Mouse (Mus musculus) cortical plate, adult 2 months (tissue): Measurements from ENCODE around the gene Rreb1. TPM values are rescaled to one million over a fixed set of nuclear protein-coding genes. Genes with fewer than 3 reads are reported as not detected.

Experiments
- H3K27ac ChIP-seq: fragments of 200-500 bp; 2 replicates; pipeline ENCODE4 v1.5.1; 2012; ENCODE audit warnings: low read length, control low read depth, inconsistent platforms; ENCODE audit not compliant: insufficient read depth
- H3K4me1 ChIP-seq: fragments of 200-500 bp; 2 replicates; pipeline ENCODE4 v1.6.1; 2011; ENCODE audit warnings: low read length; ENCODE audit not compliant: control insufficient read depth, insufficient read depth
- H3K4me3 ChIP-seq: fragments of 200-500 bp; 2 replicates; pipeline ENCODE4 v1.5.1; 2011; ENCODE audit warnings: mild to moderate bottlenecking, low read length, control low read depth; ENCODE audit not compliant: insufficient read depth
- CTCF ChIP-seq: fragments of 200-500 bp; IDR thresholded peaks from 2 replicates; pipeline ENCODE4 v1.5.1; 2011; ENCODE audit warnings: mild to moderate bottlenecking, control low read depth, low read length; ENCODE audit not compliant: insufficient read depth; ENCODE audit errors: extremely low read depth
- POLR2A ChIP-seq: fragments of 200-500 bp; IDR thresholded peaks from 2 replicates; pipeline ENCODE4 v1.6.1; 2011; ENCODE audit warnings: mild to moderate bottlenecking, low read length, control low read depth; ENCODE audit not compliant: insufficient read depth; ENCODE audit errors: extremely low read depth
- polyA plus RNA-seq: library from polyadenylated mRNA; depleted of rRNA; stranded (reverse); fragments of >200 nt; gene quantifications from 2 replicates; pipeline ENCODE4 v1.2.3, GENCODE M21; 2012

The Rreb1 gene
- polyA plus RNA-seq, 1 experiment: 32.0 TPM

- no peak overlapping the region for H3K4me3 ChIP-seq
- H3K27ac ChIP-seq: no peak overlapping the region
- TF ChIP-seq POLR2A (no peak), CTCF (no peak)
- H3K4me1 ChIP-seq: no peaks in the 10 kb centered on the region
Observed at GRCm38 (mm10) chr13:37759341-37760012, 18.7 kb upstream of the Rreb1 start.

DNA sequence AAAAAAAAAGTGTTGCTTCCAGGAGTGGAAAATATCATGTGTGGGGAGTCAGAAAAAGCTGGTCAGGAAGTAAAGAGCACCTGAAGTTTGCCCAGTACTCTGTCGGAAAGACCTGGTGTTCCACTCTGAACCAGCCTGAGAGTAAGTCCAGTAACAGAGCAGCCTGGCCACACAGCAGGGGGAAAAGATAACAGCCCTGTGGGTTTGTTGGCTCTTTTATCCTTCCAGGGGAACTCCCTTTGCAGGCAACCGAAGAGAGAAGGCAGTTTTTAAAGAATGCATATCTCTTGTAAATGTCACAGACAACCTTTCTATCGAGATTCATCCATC is 18.2 kb upstream of the Rreb1 start:
- TF ChIP-seq CTCF (no peak), POLR2A (no peak)
- no peak overlapping the region for H3K27ac ChIP-seq
- no peaks in the 10 kb centered on the region for H3K4me1 ChIP-seq
- no peak overlapping the region for H3K4me3 ChIP-seq

- Histone ChIP-seq H3K4me1 (no peaks in the 10 kb centered on the region), H3K27ac (no peak overlapping the region), H3K4me3 (no peak overlapping the region)
- TF ChIP-seq POLR2A (no peak), CTCF (no peak)
Observed at GRCm38 (mm10) chr13:37760373-37760772, 17.8 kb upstream of the Rreb1 start.

DNA sequence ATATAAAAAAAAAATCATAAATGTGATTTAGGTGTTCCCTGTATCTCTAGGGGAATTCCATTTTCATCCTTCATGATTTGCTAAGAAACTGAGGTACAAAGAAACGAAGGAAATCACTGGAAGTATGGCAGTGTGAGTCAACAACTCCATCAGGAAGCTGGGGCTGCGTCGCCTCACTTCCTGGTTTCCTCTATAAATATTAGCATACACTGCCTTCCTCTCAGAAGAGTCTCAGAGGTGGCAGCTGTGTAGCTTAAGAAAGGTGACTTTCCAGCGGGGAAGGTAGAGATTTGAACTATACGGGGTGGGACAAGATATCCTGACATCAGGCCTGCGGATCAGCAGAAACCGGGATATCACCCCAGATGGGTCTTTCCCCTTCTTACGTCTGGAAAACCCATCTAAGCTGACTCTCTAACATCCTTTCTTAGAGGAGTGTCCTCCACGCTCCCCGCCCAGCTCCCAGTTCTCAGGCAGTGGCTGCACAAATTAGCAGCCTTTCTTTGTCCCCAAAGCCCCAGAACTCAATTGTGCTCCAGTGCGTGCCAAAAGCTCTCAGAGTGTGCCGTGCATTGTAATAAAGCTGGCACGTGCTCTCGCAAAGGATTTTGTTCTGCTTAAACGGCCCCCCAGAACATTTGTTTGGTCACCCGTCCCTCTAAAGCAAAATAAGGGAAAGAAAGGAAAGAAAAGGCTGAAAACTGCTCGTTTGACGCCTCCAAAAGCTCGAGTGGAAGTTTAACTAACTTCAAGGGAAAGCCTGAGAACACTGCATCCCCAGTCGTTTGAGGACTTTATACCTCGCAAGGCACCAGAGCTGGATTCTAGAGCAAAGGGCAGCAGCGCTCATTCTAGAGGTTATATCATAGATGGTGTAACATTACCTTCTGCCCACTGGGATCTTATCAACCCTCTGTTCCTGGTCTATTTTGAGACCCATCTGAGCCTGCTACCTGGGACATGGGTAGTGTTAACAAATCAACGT is 17.0 kb upstream of the Rreb1 start:
- TF ChIP-seq CTCF: no peak
- no peak for TF ChIP-seq POLR2A

DNA sequence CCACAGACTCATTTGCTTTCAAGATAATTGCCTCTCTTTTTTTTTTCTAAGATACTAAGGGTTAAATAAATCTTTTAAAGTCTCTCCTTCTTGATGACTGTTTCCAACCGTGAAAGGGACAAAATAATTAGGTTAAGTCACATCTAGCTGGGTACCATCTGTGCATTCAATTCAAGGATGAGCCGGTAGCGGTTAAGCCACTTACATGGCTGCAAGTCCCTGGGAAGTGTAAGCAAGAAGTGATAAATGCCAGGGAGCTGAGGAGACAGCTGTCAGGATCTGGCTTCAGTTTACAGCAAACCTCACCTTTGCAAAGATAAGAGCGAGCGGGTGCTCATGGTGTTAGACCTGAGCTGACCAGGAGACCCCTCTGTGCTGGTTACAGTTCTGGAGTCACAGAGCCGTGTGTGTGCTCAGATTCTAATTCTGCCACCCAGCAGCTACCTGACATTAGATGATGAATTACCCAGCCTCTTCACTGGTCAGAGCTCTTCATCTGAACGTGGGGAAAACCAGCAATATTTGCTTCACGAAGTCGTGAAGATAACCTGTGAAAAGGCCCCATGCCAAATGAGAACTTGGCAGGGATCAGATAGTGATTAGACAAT is 14.3 kb upstream of the Rreb1 start:
- H3K27ac ChIP-seq: no peak overlapping the region
- TF ChIP-seq POLR2A: no peak
- TF ChIP-seq CTCF: no peak
- H3K4me1 ChIP-seq: no peaks in the 10 kb centered on the region
- no peak overlapping the region for H3K4me3 ChIP-seq

More for the DNA sequence above, 17.0 kb upstream of the Rreb1 start:
- Histone ChIP-seq H3K4me3 (no peak overlapping the region), H3K27ac (no peak overlapping the region), H3K4me1 (no peaks in the 10 kb centered on the region)

DNA sequence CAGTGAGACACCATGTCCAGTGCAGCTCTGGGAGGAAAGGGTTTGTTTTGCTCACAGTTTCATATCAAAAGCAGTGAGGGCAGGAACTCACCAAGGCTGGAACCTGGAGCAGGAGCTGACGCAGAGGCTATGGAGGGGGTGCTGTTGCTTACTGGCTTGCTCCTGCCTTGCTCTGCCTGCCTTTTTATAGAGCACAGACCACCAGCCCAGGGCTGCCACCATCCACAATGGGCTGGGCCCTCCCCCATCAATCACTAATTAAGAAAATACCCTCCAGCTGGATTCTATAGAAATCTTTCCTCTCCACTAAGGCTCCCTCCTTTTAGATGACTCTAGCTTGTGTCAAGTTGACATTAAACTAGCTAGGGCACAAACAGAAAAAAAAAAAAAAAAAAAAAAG is 8.4 kb upstream of the Rreb1 start:
- Histone ChIP-seq H3K27ac (no peak overlapping the region), H3K4me3 (no peak overlapping the region), H3K4me1 (no peaks in the 10 kb centered on the region)
- no peak for TF ChIP-seq POLR2A
- no peak for TF ChIP-seq CTCF

GRCm38 (mm10) chr13:37773476-37773875 is 4.7 kb upstream of the Rreb1 start:
- no peak for TF ChIP-seq CTCF
- TF ChIP-seq POLR2A: no peak
- H3K4me3 ChIP-seq: no peak overlapping the region
- no peak overlapping the region for H3K27ac ChIP-seq
- H3K4me1 ChIP-seq: no peaks in the 10 kb centered on the region

DNA sequence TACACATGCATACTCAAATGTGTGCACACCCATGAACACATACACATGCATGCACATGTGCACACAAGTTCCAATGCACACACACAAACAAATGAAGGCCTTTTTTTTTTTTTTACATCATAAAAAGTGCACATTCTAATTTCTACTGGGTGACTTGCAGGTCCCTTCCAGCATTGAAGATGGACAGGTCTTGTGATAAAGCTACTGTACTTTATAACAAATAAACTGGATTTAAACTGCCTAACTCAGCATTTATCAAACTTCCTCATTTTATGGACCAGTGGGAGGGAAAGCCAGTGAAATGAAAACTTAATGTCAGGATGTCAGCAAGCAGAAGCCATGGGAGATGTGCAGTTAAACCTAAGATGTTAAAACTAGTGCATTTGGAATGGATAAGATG is 1.5 kb upstream of the Rreb1 start:
- Histone ChIP-seq H3K4me3 (no peak overlapping the region), H3K27ac (no peak overlapping the region), H3K4me1 (no peaks in the 10 kb centered on the region)
- no peak for TF ChIP-seq POLR2A

DNA sequence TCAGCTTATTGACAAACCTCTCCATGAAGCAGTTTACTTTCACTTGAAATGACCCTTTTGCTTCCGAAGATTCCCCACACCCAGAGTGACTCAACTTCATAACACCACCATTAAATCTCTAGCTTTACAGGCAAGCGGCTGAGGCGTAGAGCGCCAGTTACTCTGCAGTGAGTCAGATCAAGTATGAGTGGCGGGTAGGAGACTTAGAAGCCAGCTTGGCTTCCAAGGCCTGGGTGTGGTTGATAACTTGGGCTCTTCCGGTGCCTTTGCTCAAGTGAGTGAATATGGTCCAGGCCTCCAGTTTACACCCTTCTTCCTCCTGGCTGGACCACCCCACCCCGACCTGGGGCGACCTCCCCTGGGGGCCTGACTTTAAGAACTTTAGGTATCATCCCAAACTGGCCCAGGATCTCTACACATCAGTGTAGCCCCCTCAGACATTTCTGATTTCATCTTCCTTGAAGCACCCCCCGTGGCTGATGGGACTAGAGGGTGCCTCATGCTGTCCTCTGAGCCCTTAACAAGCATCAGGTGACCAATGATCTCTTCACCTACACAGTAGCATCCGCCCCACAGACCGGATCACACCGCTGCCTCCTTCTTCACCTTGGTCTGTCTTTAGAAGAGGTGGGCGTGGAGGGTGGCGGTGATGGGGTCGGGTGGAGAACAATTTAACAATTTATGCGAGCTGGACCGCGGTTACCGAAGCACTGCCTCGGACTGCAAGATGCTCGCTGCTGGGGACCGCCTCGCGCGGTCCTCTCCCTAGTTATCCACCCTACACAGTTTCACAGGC is 651 bp upstream of the Rreb1 start:
- H3K4me3 ChIP-seq: peak overlapping the region; percentile 39
- TF ChIP-seq CTCF (no peak), POLR2A (no peak)
- no peak overlapping the region for H3K27ac ChIP-seq

More for the DNA sequence above, 651 bp upstream of the Rreb1 start:
- no peaks in the 10 kb centered on the region for H3K4me1 ChIP-seq
